Mouse (Mus musculus): ENCODE results near the gene Pbx2. TPM values are rescaled to one million over a fixed set of nuclear protein-coding genes. Genes with fewer than 3 reads are reported as not detected.
A peak's percentile ranks its signal among the peaks of the same experiment; 100 is the strongest.

Gene Pbx2
- total and polyA plus RNA-seq, 2 experiments from 2014 or later, result 5.9 to 75.2 TPM

GRCm38 (mm10) chr17:34624981-34625380, 33.9 kb downstream of the Pbx2 start:
- H3K36me3 ChIP-seq (ENCODE audit: insufficient read depth), result peaks cover 22% of the 10 kb centered on the region
- DNase-seq, result no peak
- 98% methylated on average over 3 of the region's 3 CpGs for whole genome bisulfite sequencing

GRCm38 (mm10) chr17:34626062-34626772, 35.2 kb downstream of the Pbx2 start:
- WGBS, result 53% methylated on average over 16 of the region's 16 CpGs
- peak overlapping the region; percentile 55 for H3K4me3 ChIP-seq (ENCODE audit: low read depth, low read length)
- H3K4me1 ChIP-seq (ENCODE audit: insufficient read depth), result peaks cover 21% of the 10 kb centered on the region
- peaks cover 17% of the 10 kb centered on the region for H3K36me3 ChIP-seq (ENCODE audit: insufficient read depth)
- H3K9ac ChIP-seq, result peak overlapping the region; percentile 54
- no peaks in the 10 kb centered on the region for H3K9me3 ChIP-seq (ENCODE audit: low read length)
- no peak overlapping the region for H3K27ac ChIP-seq (ENCODE audit: low read depth, low read length)
- H3K27me3 ChIP-seq (ENCODE audit: insufficient read depth, low read length), result no peaks in the 10 kb centered on the region
- no peak for TF ChIP-seq CTCF (IDR thresholded peaks at IDR 0.05; ENCODE audit: low read depth)
- no peak for DNase-seq
- no peak for ATAC-seq
- peak overlapping the region; percentile 92 for H3K4me2 ChIP-seq (ENCODE audit: low read depth)

More at GRCm38 (mm10) chr17:34624981-34625380, 33.9 kb downstream of the Pbx2 start:
- TF ChIP-seq CTCF (IDR thresholded peaks at IDR 0.05; ENCODE audit: low read depth), result no peak
- Histone ChIP-seq H3K27ac (ENCODE audit: low read depth, low read length) (no peak overlapping the region), H3K4me3 (ENCODE audit: low read depth, low read length) (no peak overlapping the region), H3K9me3 (ENCODE audit: low read length) (no peaks in the 10 kb centered on the region), H3K9ac (no peak overlapping the region), H3K27me3 (ENCODE audit: insufficient read depth, low read length) (no peaks in the 10 kb centered on the region), H3K4me2 (ENCODE audit: low read depth) (no peak overlapping the region), H3K4me1 (ENCODE audit: insufficient read depth) (peaks cover 21% of the 10 kb centered on the region)
- no peak for ATAC-seq

- DNase-seq (peak; percentile 66), ATAC-seq (peak; percentile 42)
- Histone ChIP-seq H3K4me1 (ENCODE audit: insufficient read depth) (peaks cover 26% of the 10 kb centered on the region), H3K9ac (peak overlapping the region; percentile 54), H3K4me3 (ENCODE audit: low read depth, low read length) (peak overlapping the region; percentile 55), H3K27ac (ENCODE audit: low read depth, low read length) (peak overlapping the region; percentile 92), H3K9me3 (ENCODE audit: low read length) (no peaks in the 10 kb centered on the region), H3K36me3 (ENCODE audit: insufficient read depth) (peaks cover 17% of the 10 kb centered on the region), H3K4me2 (ENCODE audit: low read depth) (peak overlapping the region; percentile 92), H3K27me3 (ENCODE audit: insufficient read depth, low read length) (no peaks in the 10 kb centered on the region)
- 2% methylated on average over 18 of the region's 18 CpGs for WGBS
- TF ChIP-seq CTCF (IDR thresholded peaks at IDR 0.05; ENCODE audit: low read depth), result peak; percentile 70
Observed at GRCm38 (mm10) chr17:34626773-34627092, 35.7 kb downstream of the Pbx2 start.

- H3K4me2 ChIP-seq (ENCODE audit: low read depth), result peak overlapping the region; percentile 92
- no peak for TF ChIP-seq CTCF (IDR thresholded peaks at IDR 0.05; ENCODE audit: low read depth)
- H3K27ac ChIP-seq (ENCODE audit: low read depth, low read length), result peak overlapping the region; percentile 92
- ATAC-seq (peak; percentile 80), DNase-seq (peak; percentile 92)
- no peaks in the 10 kb centered on the region for H3K27me3 ChIP-seq (ENCODE audit: insufficient read depth, low read length)
- 1% methylated on average over 37 of the region's 45 CpGs for WGBS
- H3K9me3 ChIP-seq (ENCODE audit: low read length), result no peaks in the 10 kb centered on the region
- H3K36me3 ChIP-seq (ENCODE audit: insufficient read depth), result peaks cover 14% of the 10 kb centered on the region
- H3K4me1 ChIP-seq (ENCODE audit: insufficient read depth), result peaks cover 28% of the 10 kb centered on the region
- H3K4me3 ChIP-seq (ENCODE audit: low read depth, low read length), result peak overlapping the region; percentile 55
- peak overlapping the region; percentile 54 for H3K9ac ChIP-seq
Observed at GRCm38 (mm10) chr17:34627093-34627942, 36.3 kb downstream of the Pbx2 start.

GRCm38 (mm10) chr17:34627943-34628643, 37.0 kb downstream of the Pbx2 start, which contains the start of gene Ppt2:
Ppt2 (minus strand) TSS chr17:34628510.
- no peak for TF ChIP-seq CTCF (IDR thresholded peaks at IDR 0.05; ENCODE audit: low read depth)
- WGBS, result 5% methylated on average over 29 of the region's 29 CpGs
- DNase-seq (no peak), ATAC-seq (no peak; the same call in 1 of the 2 replicates)
- H3K4me3 ChIP-seq (ENCODE audit: low read depth, low read length), result peak within 1 kb of the TSS; percentile 55
- H3K9ac ChIP-seq, result peak within 1 kb of the TSS; percentile 54
- peaks cover 6% of the 10 kb centered on the region; the same call in 1 of the 2 replicates for H3K36me3 ChIP-seq (ENCODE audit: insufficient read depth)
- no peaks in the 10 kb centered on the region for H3K27me3 ChIP-seq (ENCODE audit: insufficient read depth, low read length)
- H3K9me3 ChIP-seq (ENCODE audit: low read length), result no peaks in the 10 kb centered on the region
- H3K4me1 ChIP-seq (ENCODE audit: insufficient read depth), result peaks cover 28% of the 10 kb centered on the region
- H3K4me2 ChIP-seq (ENCODE audit: low read depth), result peak within 1 kb of the TSS; percentile 92
- H3K27ac ChIP-seq (ENCODE audit: low read depth, low read length), result peak within 1 kb of the TSS; percentile 92

GRCm38 (mm10) chr17:34628644-34628967, 37.5 kb downstream of the Pbx2 start:
- Histone ChIP-seq H3K4me1 (ENCODE audit: insufficient read depth) (peaks cover 28% of the 10 kb centered on the region), H3K9ac (no peak overlapping the region), H3K4me3 (ENCODE audit: low read depth, low read length) (peak overlapping the region; percentile 55), H3K4me2 (ENCODE audit: low read depth) (peak overlapping the region; percentile 92), H3K27ac (ENCODE audit: low read depth, low read length) (peak overlapping the region; percentile 92), H3K9me3 (ENCODE audit: low read length) (no peaks in the 10 kb centered on the region), H3K36me3 (ENCODE audit: insufficient read depth) (peaks cover under 1% of the 10 kb centered on the region; the same call in 1 of the 2 replicates), H3K27me3 (ENCODE audit: insufficient read depth, low read length) (no peaks in the 10 kb centered on the region)
- DNase-seq (no peak), ATAC-seq (no peak)
- no peak for TF ChIP-seq CTCF (IDR thresholded peaks at IDR 0.05; ENCODE audit: low read depth)
- 17% methylated on average over 5 of the region's 5 CpGs for WGBS
